Mouse (Mus musculus): ENCODE measurements around the gene Ptprd.

DNA sequence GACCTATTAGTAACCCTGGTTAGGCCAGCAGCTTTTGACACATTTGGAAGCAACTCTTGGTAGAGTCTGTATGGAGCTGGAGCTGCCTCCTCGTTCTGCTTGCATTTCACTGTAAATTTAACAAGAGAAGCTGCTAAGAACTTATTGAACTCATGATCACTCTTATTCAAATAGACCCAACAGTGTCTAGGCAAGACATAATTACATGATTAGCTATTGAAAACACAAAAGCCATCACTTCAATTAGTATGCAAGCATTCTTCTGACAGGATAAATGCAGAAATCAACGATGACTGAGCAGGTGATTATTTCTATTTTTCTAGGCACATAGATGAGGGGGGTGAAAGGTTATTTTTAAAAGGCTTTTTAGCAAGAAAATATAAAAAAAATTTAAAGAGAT lies 1104.5 kb downstream of the Ptprd start:
- TF ChIP-seq CTCF (IDR thresholded peaks at IDR 0.05; ENCODE audit: low read depth): no peak
- no peak for TF ChIP-seq EP300 (IDR thresholded peaks at IDR 0.05; ENCODE audit: low read depth)
